Mouse (Mus musculus): Measurements from ENCODE around the gene Grm4.

GRCm38 (mm10) chr17:27559596-27559995 is 38.4 kb upstream of the Grm4 start:
- no peak for TF ChIP-seq CTCF (IDR thresholded peaks at IDR 0.05; ENCODE audit: insufficient read depth, low read depth, low read length)
- no peak for TF ChIP-seq POLR2A (IDR thresholded peaks at IDR 0.05; ENCODE audit: insufficient read depth, low read depth, low read length)

Data from olfactory bulb, adult 2 months (tissue).